Mouse (Mus musculus) small intestine, adult 2 months (tissue): ENCODE data around the gene Capn13.

ENCODE experiments used
- CTCF ChIP-seq: fragments of 200-500 bp; IDR thresholded peaks from 2 replicates; pipeline ENCODE4 v1.5.1; 2012; ENCODE audit warnings: low read depth, mild to moderate bottlenecking, control low read depth, inconsistent platforms, low read length, moderate library complexity, mixed read lengths; ENCODE audit not compliant: insufficient replicate concordance, insufficient read length; ENCODE audit errors: extremely low read depth
- POLR2A ChIP-seq: fragments of 200-500 bp; IDR thresholded peaks from 2 replicates; pipeline ENCODE4 v1.6.1; 2012; ENCODE audit warnings: low read depth, mild to moderate bottlenecking, control low read depth, inconsistent platforms, low read length, moderate library complexity

GRCm38 (mm10) chr17:73271797-73272600 is 128.7 kb downstream of the Capn13 start:
- TF ChIP-seq CTCF (no peak), POLR2A (no peak)
